Mouse (Mus musculus): ENCODE data around the gene Htr2c. TPM values are rescaled to one million over a fixed set of nuclear protein-coding genes. Genes with fewer than 3 reads are reported as not detected.
A peak's percentile ranks its signal among the peaks of the same experiment; 100 is the strongest.

Htr2c gene
- polyA plus RNA-seq, 1 experiment from 2014 or later = 0.78 TPM

- ATAC-seq (ENCODE audit: insufficient number of reproducible peaks, insufficient read depth, low FRiP score, low TSS enrichment) = no peak
- Histone ChIP-seq H3K4me2 (replicated peaks) (no peak overlapping the region), H3K9me3 (no peaks in the 10 kb centered on the region), H3K27me3 (no peaks in the 10 kb centered on the region), H3K4me1 (no peaks in the 10 kb centered on the region), H3K4me3 (no peak overlapping the region), H3K27ac (no peak overlapping the region), H3K9ac (no peak overlapping the region), H3K36me3 (no peaks in the 10 kb centered on the region)
Observed at GRCm38 (mm10) chrX:147215251-147215650, 252.9 kb downstream of the Htr2c start.

GRCm38 (mm10) chrX:147217382-147218013 lies 255.2 kb downstream of the Htr2c start:
- Histone ChIP-seq H3K4me2 (replicated peaks) (no peak overlapping the region), H3K4me3 (no peak overlapping the region), H3K4me1 (no peaks in the 10 kb centered on the region), H3K27ac (no peak overlapping the region), H3K9ac (no peak overlapping the region), H3K9me3 (no peaks in the 10 kb centered on the region), H3K27me3 (no peaks in the 10 kb centered on the region), H3K36me3 (no peaks in the 10 kb centered on the region)
- ATAC-seq (ENCODE audit: insufficient number of reproducible peaks, insufficient read depth, low FRiP score, low TSS enrichment) = no peak
- WGBS = 44% methylated on average over 3 of the region's 3 CpGs

- Histone ChIP-seq H3K36me3 (no peaks in the 10 kb centered on the region), H3K4me2 (replicated peaks) (no peak overlapping the region), H3K27ac (no peak overlapping the region), H3K4me3 (no peak overlapping the region), H3K9me3 (no peaks in the 10 kb centered on the region), H3K9ac (no peak overlapping the region), H3K27me3 (no peaks in the 10 kb centered on the region), H3K4me1 (no peaks in the 10 kb centered on the region)
- 56% methylated on average over 2 of the region's 2 CpGs for WGBS
- ATAC-seq (ENCODE audit: insufficient number of reproducible peaks, insufficient read depth, low FRiP score, low TSS enrichment) = no peak
Observed at GRCm38 (mm10) chrX:147238806-147239542, 276.7 kb downstream of the Htr2c start.

MicroRNAs encoded within 50 kb of the gene (microRNA counts, 519-probe panel; counts per million panel counts)
- microRNA mmu-miR-448 (460 counts per million, percentile 65 among the panel's probes with 10 or more counts), microRNA mmu-miR-764-3p (460 counts per million, percentile 65 among the panel's probes with 10 or more counts), microRNA mmu-miR-764-5p (1,034 counts per million, percentile 65 among the panel's probes with 10 or more counts)

Small RNA genes within 50 kb of the gene (microRNA-seq; reads per million reads assigned to microRNA genes)
- not detected for gene Gm22650
- not detected for gene Gm24627
- gene Mir1264 = 5.1 reads per million, percentile 20 among the genes with 10 or more reads in this experiment
- 61.9 reads per million, percentile 45 among the genes with 10 or more reads in this experiment for gene Mir1298
- gene Mir1912 = not detected
- gene Mir448 = 8.0 reads per million, percentile 24 among the genes with 10 or more reads in this experiment
- not detected for gene Mir764

Data from embryonic facial prominence, embryonic 12.5 days (tissue).